In genomic region chr7:63647136-63647535, GRCm38 (mm10) we compare ENCODE assay signal across 14 mouse cellular contexts.
DNase-seq lines count a peak whose midpoint lies in the region.
"Had no signal": no experiment of that assay in that cellular context is flagged by ENCODE, and none has a peak within 500 bp of the region (broad histone marks: within the 10 kb centered on the region; RNA-seq: fewer than 3 reads in every experiment).

No protein-coding gene starts in this region.

- DNase-seq in cerebellum, adult 18-20 months, result peak; percentile 32 to 47
- DNase-seq in cerebellum, adult 8-10 months, result no peak
- peak; percentile 42 for DNase-seq in cerebellum, adult 9-11 months
- peak; percentile 25 to 27 for DNase-seq in cerebellum, postnatal 36 days
- no peak for DNase-seq in kidney, postnatal 25 days
- DNase-seq in spleen, postnatal 36 days (ENCODE audit: low spot score in 2 of 2), result no peak
- DNase-seq: adrenal gland, adult 8-10 months; adrenal gland, postnatal 25 days; embryo, embryonic 11 days; gastrocnemius, postnatal 25 days; heart, adult 18-20 months; heart, postnatal 10 days; heart, postnatal 36 days; kidney, adult 11 months had no signal

Comparison
In these comparisons a context has a peak if more than half of its experiments do, and no peak if none do; other contexts are left out.
1. DNase-seq: peak in cerebellum, adult 18-20 months (2 of 2), cerebellum, adult 9-11 months (single experiment) and cerebellum, postnatal 36 days (2 of 2); none in cerebellum, adult 8-10 months (single experiment), kidney, postnatal 25 days (0 of 2) and spleen, postnatal 36 days (0 of 2).